Mouse (Mus musculus) kidney, postnatal 0 days (tissue): ENCODE results near the gene Cct2. TPM values are rescaled to one million over a fixed set of nuclear protein-coding genes. Genes with fewer than 3 reads are reported as not detected.

Experiments
- ATAC-seq: fragments of 200-750 bp; cut with Nextera tagmentation; replicated peaks from 2 replicates; pipeline ENCODE4 v1.8.0; 2017; ENCODE audit warnings: low read depth, moderate number of reproducible peaks, moderate TSS enrichment, moderate library complexity; ENCODE audit not compliant: low FRiP score
- DNase-seq: peaks from one replicate; pipeline ENCODE4 v3.0.0-alpha.2; 2016; ENCODE audit warnings: low spot score
- H3K27ac ChIP-seq: fragments of 300-500 bp; sonication (generic); 2 replicates; pipeline ENCODE4 v1.5.1; 2014; ENCODE audit warnings: mild to moderate bottlenecking
- H3K27me3 ChIP-seq: fragments of 300-500 bp; sonication (generic); 2 replicates; pipeline ENCODE4 v1.6.1; 2014; ENCODE audit warnings: low read length, mixed read lengths; ENCODE audit not compliant: insufficient read depth
- H3K36me3 ChIP-seq: fragments of 300-500 bp; sonication (generic); 2 replicates; pipeline ENCODE4 v1.6.1; 2014; ENCODE audit warnings: low read length, mixed read lengths; ENCODE audit not compliant: insufficient read depth
- H3K4me1 ChIP-seq: fragments of 300-500 bp; sonication (generic); replicated peaks from 2 replicates; pipeline ENCODE4 v1.6.1; 2014; ENCODE audit warnings: antibody characterized with exemption, low read length, mixed read lengths; ENCODE audit not compliant: insufficient read depth
- H3K4me2 ChIP-seq: fragments of 300-500 bp; sonication (generic); 2 replicates; pipeline ENCODE4 v1.6.1; 2014; ENCODE audit warnings: mild to moderate bottlenecking, low read length, moderate library complexity, mixed read lengths
- H3K4me3 ChIP-seq: fragments of 300-500 bp; sonication (generic); replicated peaks from 2 replicates; pipeline ENCODE4 v1.5.1; 2014; ENCODE audit warnings: low read depth, low read length
- H3K9ac ChIP-seq: fragments of 300-500 bp; sonication (generic); 2 replicates; pipeline ENCODE4 v1.6.1; 2014; ENCODE audit warnings: low read depth, low read length
- H3K9me3 ChIP-seq: fragments of 300-500 bp; sonication (generic); replicated peaks from 2 replicates; pipeline ENCODE4 v1.6.1; 2016; ENCODE audit warnings: low read length, inconsistent platforms, mixed read lengths
- CTCF ChIP-seq: IDR thresholded peaks from 2 replicates; pipeline ENCODE4 v1.5.1; 2016; ENCODE audit warnings: antibody characterized with exemption, low read depth, mild to moderate bottlenecking, moderate library complexity
- WGBS: fragments of 180-500 bp; shearing (Covaris S2); extraction: QIAGEN DNeasy Blood & Tissue Kit; methylation state at CpG from one replicate; pipeline ENCODE4 v1.1.7; 2014; 5-methylcytosine and 5-hydroxymethylcytosine counted together
- polyA plus RNA-seq: library from polyadenylated mRNA; unstranded; fragments of >200 nt; fragmentation: Nextera tagmentation; extraction: Ambion mirVana; gene quantifications from 2 replicates; pipeline ENCODE4 v1.2.1, GENCODE M21; 2015

Gene Cct2
- polyA plus RNA-seq, 1 experiment from 2014 or later = 183 TPM

GRCm38 (mm10) chr10:117005707-117006464, 57.7 kb downstream of the Cct2 start:
- TF ChIP-seq CTCF = no peak
- Histone ChIP-seq H3K4me2 (no peak overlapping the region), H3K36me3 (no peaks in the 10 kb centered on the region), H3K9ac (no peak overlapping the region), H3K4me3 (no peak overlapping the region), H3K27me3 (no peaks in the 10 kb centered on the region), H3K27ac (no peak overlapping the region), H3K4me1 (no peaks in the 10 kb centered on the region), H3K9me3 (no peaks in the 10 kb centered on the region)
- WGBS = 30% methylated on average over 12 of the region's 12 CpGs
- peak; percentile 52 for DNase-seq
- no peak for ATAC-seq

DNA sequence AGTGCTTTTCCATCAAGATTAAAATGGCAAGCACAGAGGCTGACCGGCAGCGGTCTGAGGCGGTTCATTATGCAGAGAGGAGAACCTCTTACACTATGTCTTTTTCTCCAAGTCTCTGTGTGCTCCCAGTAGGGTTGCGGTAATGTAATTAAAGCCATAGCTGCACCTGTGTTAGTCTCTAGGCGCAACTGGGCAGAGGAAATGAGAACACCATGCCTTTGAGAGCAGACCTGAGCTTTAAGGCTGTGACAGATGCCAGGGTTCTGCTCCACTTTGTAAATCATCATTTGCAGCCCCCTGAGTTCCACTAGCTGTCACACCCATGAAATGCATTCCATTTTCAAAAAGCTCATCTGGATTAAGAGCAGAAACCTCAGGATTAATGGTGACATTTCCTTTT, 58.9 kb downstream of the Cct2 start:
- ATAC-seq = no peak
- 69% methylated on average over 5 of the region's 5 CpGs for WGBS

More for the DNA sequence above, 58.9 kb downstream of the Cct2 start:
- DNase-seq = no peak
- TF ChIP-seq CTCF = no peak
- Histone ChIP-seq H3K27ac (no peak overlapping the region), H3K4me3 (no peak overlapping the region), H3K4me2 (no peak overlapping the region), H3K4me1 (no peaks in the 10 kb centered on the region), H3K36me3 (no peaks in the 10 kb centered on the region), H3K9me3 (no peaks in the 10 kb centered on the region), H3K27me3 (no peaks in the 10 kb centered on the region), H3K9ac (no peak overlapping the region)

Other genes starting within 250 kb of the Cct2 start
- 0.04 and 0.06 TPM in 2 replicates for gene Myrfl, start 166.9 kb downstream of the Cct2 start, polyA plus RNA-seq
- 173 and 176 TPM in 2 replicates for gene Rab3ip, start 113.0 kb downstream of the Cct2 start, polyA plus RNA-seq
- gene Gm10271, start 91.2 kb downstream of the Cct2 start, polyA plus RNA-seq = not detected in 2 replicates
- gene Best3, start 77.5 kb downstream of the Cct2 start, polyA plus RNA-seq = 0.11 and 0.22 TPM in 2 replicates
- gene Lrrc10, start 18.5 kb downstream of the Cct2 start, polyA plus RNA-seq = not detected in 2 replicates
- 17.8 and 18.5 TPM in 2 replicates for gene Frs2, start 84.7 kb upstream of the Cct2 start, polyA plus RNA-seq
- gene Yeats4, start 160.7 kb upstream of the Cct2 start, polyA plus RNA-seq = 65.3 and 67.0 TPM in 2 replicates
- not detected in 2 replicates for gene 9530003J23Rik, start 174.9 kb upstream of the Cct2 start, polyA plus RNA-seq
- gene Lyz2, start 218.5 kb upstream of the Cct2 start, polyA plus RNA-seq = 71.3 and 73.2 TPM in 2 replicates
- gene Lyz1, start 229.1 kb upstream of the Cct2 start, polyA plus RNA-seq = 0.10 and 0.24 TPM in 2 replicates